Mouse (Mus musculus): Measurements from ENCODE around the gene Aff3.

- no peak for TF ChIP-seq CHD2 (IDR thresholded peaks at IDR 0.05; ENCODE audit: low read depth, low read length)
- TF ChIP-seq ZC3H11A (IDR thresholded peaks at IDR 0.05; ENCODE audit: borderline replicate concordance, low read depth, low read length) = no peak
- TF ChIP-seq MAFK (IDR thresholded peaks at IDR 0.05; ENCODE audit: insufficient read depth, low read depth, low read length) = no peak
Observed at GRCm38 (mm10) chr1:38128919-38129436, 535.8 kb downstream of the Aff3 start.
